Mouse (Mus musculus) megakaryocyte, adult 5-6 weeks (primary cell): Measurements from ENCODE around the gene Ugdh. TPM values are rescaled to one million over a fixed set of nuclear protein-coding genes. Genes with fewer than 3 reads are reported as not detected.

Experiments
- total RNA-seq, 2 experiments: library from RNA; stranded (forward) in 1 of 2; stranded (reverse) in 1 of 2; fragments of 153-499, 151-499 nt in 1 of 2; fragments of 221-1000, 200-1000 nt in 1 of 2; gene quantifications; 2 replicates each; pipeline versions ENCODE4 v1.2.3 to v1.2.4; 2015 to 2017

The Ugdh gene
- total RNA-seq, 2 experiments from 2014 or later, result 92.7 to 121 TPM

Other genes with a start within 250 kb of the Ugdh start
- 0.36 and 0.89 TPM in 2 replicates for gene Wdr19, start 236.3 kb downstream of the Ugdh start, total RNA-seq (2015)
- gene Wdr19, start 236.3 kb downstream of the Ugdh start, total RNA-seq (2017), result 0.37 and 1.6 TPM in 2 replicates
- 38.5 and 39.7 TPM in 2 replicates for gene Rfc1, start 100.3 kb downstream of the Ugdh start, total RNA-seq (2015)
- gene Rfc1, start 100.3 kb downstream of the Ugdh start, total RNA-seq (2017), result 77.6 and 92.3 TPM in 2 replicates
- gene Klb, start 87.6 kb downstream of the Ugdh start, total RNA-seq (2015), result not detected in 2 replicates
- gene Klb, start 87.6 kb downstream of the Ugdh start, total RNA-seq (2017), result not detected in 2 replicates
- gene Rpl9, start 44.5 kb downstream of the Ugdh start, total RNA-seq (2015), result 1,765 and 1,894 TPM in 2 replicates
- gene Rpl9, start 44.5 kb downstream of the Ugdh start, total RNA-seq (2017), result 1,107 and 1,286 TPM in 2 replicates
- gene Lias, start 44.5 kb downstream of the Ugdh start, total RNA-seq (2015), result 26.8 and 32.6 TPM in 2 replicates
- gene Lias, start 44.5 kb downstream of the Ugdh start, total RNA-seq (2017), result 26.8 and 29.4 TPM in 2 replicates
- not detected in 2 replicates for gene Gm43552, start 56.9 kb upstream of the Ugdh start, total RNA-seq (2015)
- gene Gm43552, start 56.9 kb upstream of the Ugdh start, total RNA-seq (2017), result not detected in 2 replicates
- 154 TPM in 2 replicates for gene Smim14, start 101.2 kb upstream of the Ugdh start, total RNA-seq (2015)
- gene Smim14, start 101.2 kb upstream of the Ugdh start, total RNA-seq (2017), result 87.1 and 94.7 TPM in 2 replicates
- gene Ube2k, start 101.3 kb upstream of the Ugdh start, total RNA-seq (2015), result 125 and 131 TPM in 2 replicates
- gene Ube2k, start 101.3 kb upstream of the Ugdh start, total RNA-seq (2017), result 31.5 and 62.8 TPM in 2 replicates